Mouse (Mus musculus): ENCODE results near the gene Vmn1r228.

Vmn1r228 gene
- long read RNA-seq, experiment 1 = 0 reads
- long read RNA-seq, experiment 2 = 0 reads

DNA sequence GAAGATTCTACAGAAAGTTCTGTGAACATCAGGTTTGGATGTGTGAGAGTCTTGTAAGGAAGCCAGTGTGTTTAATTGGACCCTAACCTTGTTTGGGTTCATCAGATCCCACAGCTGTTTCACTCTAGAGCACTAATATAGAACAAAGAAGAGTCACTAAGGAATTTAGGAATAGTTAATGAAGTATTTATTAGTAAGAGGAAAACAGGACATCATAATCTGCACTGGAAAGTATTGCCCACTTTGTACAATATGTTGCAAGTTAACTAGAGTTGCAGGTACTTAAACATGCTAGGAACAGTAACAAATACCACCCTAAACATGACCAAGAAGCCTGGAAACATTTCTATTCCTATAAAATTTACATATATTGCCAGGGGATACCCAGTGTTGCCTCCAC is at the start of gene Vmn1r228:
Gene Vmn1r228, minus strand, starts transcription at position 101 of the 400 bp plus-strand sequence.
- intact Hi-C loops (cut with DNase I) = no loop called here

DNA sequence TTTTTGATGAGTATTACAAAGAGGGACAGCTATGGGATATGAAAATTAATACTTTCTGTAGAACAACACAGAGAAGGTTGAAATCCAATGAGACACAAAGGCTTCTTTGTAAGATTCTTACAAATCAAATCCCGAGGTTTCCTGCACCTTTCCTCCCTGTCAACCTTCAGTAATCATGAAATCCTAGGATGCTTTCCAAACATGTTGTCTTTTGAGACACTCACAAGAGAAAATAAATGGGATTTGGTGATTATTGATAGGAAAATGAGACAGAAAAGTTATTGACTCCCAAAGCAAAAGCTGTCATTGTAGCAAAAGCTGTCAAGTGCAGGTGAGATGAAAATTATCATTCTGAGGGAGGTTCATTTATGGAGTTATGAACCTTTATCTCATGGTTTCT is 25.3 kb upstream of the Vmn1r228 start, which contains the start of gene Vmn1r229:
Gene Vmn1r229, plus strand, starts transcription at position 301 of the 400 bp plus-strand sequence.
- intact Hi-C loops (cut with DNase I) = no loop called here

DNA sequence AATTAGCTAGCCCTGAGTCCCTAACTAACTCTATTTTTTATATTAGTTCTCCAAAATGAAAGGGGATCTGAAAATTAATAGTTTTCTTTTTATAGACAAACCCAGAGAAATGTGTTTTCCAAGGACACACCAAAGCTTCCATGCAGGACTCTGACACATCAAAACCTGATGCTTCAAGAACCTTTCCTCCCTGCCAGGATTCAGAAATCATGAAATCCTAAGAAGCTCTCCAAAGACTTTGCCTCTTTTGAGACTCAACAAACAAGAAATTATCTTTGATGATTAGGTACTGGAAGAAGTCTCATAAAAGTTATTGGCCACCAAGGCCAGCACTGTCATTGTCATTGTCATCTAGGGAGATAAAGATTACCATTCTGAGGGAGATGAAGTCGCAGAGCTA is 56.4 kb downstream of the Vmn1r228 start, which contains the start of gene Vmn1r227:
Gene Vmn1r227, plus strand, starts transcription at position 301 of the 400 bp plus-strand sequence.
- intact Hi-C loops (cut with DNase I) = no loop called here
